Mouse (Mus musculus) spleen, adult 18-20 months (tissue): ENCODE measurements around the gene Gm6367.
"Not testable (repeated sequence)": the region's sequence is repeated elsewhere in the genome, so short reads cannot be mapped to it uniquely, and the experiment has no call there.

ENCODE experiments used
- DNase-seq, 2 experiments: peaks; one replicate each; pipeline ENCODE4 v3.0.0; 2022; ENCODE audit warnings: mixed read lengths in 2 of 2

Gm6367 gene

DNA sequence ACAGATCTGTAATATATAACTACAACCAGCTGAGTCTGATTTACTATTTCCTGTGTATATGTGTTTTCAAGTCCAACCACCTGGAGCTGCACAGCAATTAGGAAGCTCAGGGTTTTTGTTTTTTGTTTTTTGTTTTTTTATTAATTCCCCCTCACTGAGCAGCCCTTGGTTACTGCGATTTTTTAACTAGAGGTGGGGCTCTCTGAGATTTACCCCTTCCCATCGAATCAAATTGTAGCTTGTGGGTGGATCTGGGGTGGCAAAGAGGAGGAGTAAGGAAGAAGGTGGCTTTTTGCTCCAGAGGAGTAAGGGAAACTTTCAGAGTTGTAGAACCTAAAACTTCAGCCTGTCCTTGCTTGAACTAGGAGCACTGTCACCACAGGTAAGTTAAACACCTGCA is at the start of gene Gm6367:
Gene Gm6367, plus strand, starts transcription at position 301 of the 400 bp plus-strand sequence.
- DNase-seq, result not testable (repeated sequence)
